Mouse (Mus musculus): ENCODE measurements around the gene Bfsp2. TPM values are rescaled to one million over a fixed set of nuclear protein-coding genes. Genes with fewer than 3 reads are reported as not detected.
A peak's percentile ranks its signal among the peaks of the same experiment; 100 is the strongest.

Gene Bfsp2
- polyA plus RNA-seq, 1 experiment from 2014 or later, result 0.60 TPM

- Histone ChIP-seq H3K27me3 (ENCODE audit: control insufficient read depth, insufficient read depth, low read length) (no peaks in the 10 kb centered on the region; the same call in 1 of the 2 replicates), H3K4me3 (ENCODE audit: low read depth, low read length) (no peak overlapping the region), H3K27ac (ENCODE audit: low read depth, low read length) (no peak overlapping the region), H3K9me3 (replicated peaks; ENCODE audit: control insufficient read depth, low read length) (no peaks in the 10 kb centered on the region), H3K4me1 (ENCODE audit: control insufficient read depth, insufficient read depth, low read length) (no peaks in the 10 kb centered on the region), H3K9ac (ENCODE audit: low read depth, low read length) (no peak overlapping the region), H3K36me3 (ENCODE audit: control insufficient read depth, insufficient read depth, low read length) (no peaks in the 10 kb centered on the region), H3K4me2 (no peak overlapping the region)
- ATAC-seq (replicated peaks; ENCODE audit: insufficient number of reproducible peaks, low FRiP score, low TSS enrichment), result no peak
- 54% methylated on average over 2 of the region's 2 CpGs for WGBS (ENCODE audit: insufficient replicate concordance)
Measured at GRCm38 (mm10) chr9:103459839-103460238, 20.4 kb downstream of the Bfsp2 start.

GRCm38 (mm10) chr9:103459307-103459706 lies 20.9 kb downstream of the Bfsp2 start:
- Histone ChIP-seq H3K27ac (ENCODE audit: low read depth, low read length) (no peak overlapping the region), H3K36me3 (ENCODE audit: control insufficient read depth, insufficient read depth, low read length) (no peaks in the 10 kb centered on the region)
- 88% methylated on average over 1 of the region's 1 CpGs for WGBS (ENCODE audit: insufficient replicate concordance)

GRCm38 (mm10) chr9:103449651-103450050 lies 30.6 kb downstream of the Bfsp2 start:
- no peak overlapping the region for H3K9ac ChIP-seq (ENCODE audit: low read depth, low read length)
- H3K27ac ChIP-seq (ENCODE audit: low read depth, low read length), result no peak overlapping the region
- no peaks in the 10 kb centered on the region; the same call in 1 of the 2 replicates for H3K36me3 ChIP-seq (ENCODE audit: control insufficient read depth, insufficient read depth, low read length)
- no peak overlapping the region for H3K4me3 ChIP-seq (ENCODE audit: low read depth, low read length)
- H3K9me3 ChIP-seq (replicated peaks; ENCODE audit: control insufficient read depth, low read length), result no peaks in the 10 kb centered on the region
- ATAC-seq (replicated peaks; ENCODE audit: insufficient number of reproducible peaks, low FRiP score, low TSS enrichment), result no peak
- H3K27me3 ChIP-seq (ENCODE audit: control insufficient read depth, insufficient read depth, low read length), result no peaks in the 10 kb centered on the region
- WGBS (ENCODE audit: insufficient replicate concordance), result 65% methylated on average over 6 of the region's 6 CpGs
- no peak overlapping the region for H3K4me2 ChIP-seq
- no peaks in the 10 kb centered on the region for H3K4me1 ChIP-seq (ENCODE audit: control insufficient read depth, insufficient read depth, low read length)

More at GRCm38 (mm10) chr9:103459307-103459706, 20.9 kb downstream of the Bfsp2 start:
- no peaks in the 10 kb centered on the region; the same call in 1 of the 2 replicates for H3K27me3 ChIP-seq (ENCODE audit: control insufficient read depth, insufficient read depth, low read length)
- H3K4me1 ChIP-seq (ENCODE audit: control insufficient read depth, insufficient read depth, low read length), result no peaks in the 10 kb centered on the region
- no peak overlapping the region for H3K9ac ChIP-seq (ENCODE audit: low read depth, low read length)
- H3K4me3 ChIP-seq (ENCODE audit: low read depth, low read length), result no peak overlapping the region
- H3K4me2 ChIP-seq, result no peak overlapping the region
- H3K9me3 ChIP-seq (replicated peaks; ENCODE audit: control insufficient read depth, low read length), result no peaks in the 10 kb centered on the region
- no peak for ATAC-seq (replicated peaks; ENCODE audit: insufficient number of reproducible peaks, low FRiP score, low TSS enrichment)

- ATAC-seq (replicated peaks; ENCODE audit: insufficient number of reproducible peaks, low FRiP score, low TSS enrichment), result no peak
- no peak overlapping the region for H3K9ac ChIP-seq (ENCODE audit: low read depth, low read length)
- H3K4me3 ChIP-seq (ENCODE audit: low read depth, low read length), result no peak overlapping the region
- H3K36me3 ChIP-seq (ENCODE audit: control insufficient read depth, insufficient read depth, low read length), result no peaks in the 10 kb centered on the region; the same call in 1 of the 2 replicates
- 71% methylated on average over 7 of the region's 7 CpGs for WGBS (ENCODE audit: insufficient replicate concordance)
- H3K27ac ChIP-seq (ENCODE audit: low read depth, low read length), result no peak overlapping the region
- no peaks in the 10 kb centered on the region for H3K9me3 ChIP-seq (replicated peaks; ENCODE audit: control insufficient read depth, low read length)
- no peak overlapping the region for H3K4me2 ChIP-seq
- no peaks in the 10 kb centered on the region for H3K27me3 ChIP-seq (ENCODE audit: control insufficient read depth, insufficient read depth, low read length)
- H3K4me1 ChIP-seq (ENCODE audit: control insufficient read depth, insufficient read depth, low read length), result no peaks in the 10 kb centered on the region
Measured at GRCm38 (mm10) chr9:103449092-103449491, 31.1 kb downstream of the Bfsp2 start.

GRCm38 (mm10) chr9:103444656-103445055 lies 35.6 kb downstream of the Bfsp2 start:
- ATAC-seq (replicated peaks; ENCODE audit: insufficient number of reproducible peaks, low FRiP score, low TSS enrichment), result no peak
- 83% methylated on average over 5 of the region's 5 CpGs for WGBS (ENCODE audit: insufficient replicate concordance)
- Histone ChIP-seq H3K36me3 (ENCODE audit: control insufficient read depth, insufficient read depth, low read length) (no peaks in the 10 kb centered on the region; the same call in 1 of the 2 replicates), H3K4me1 (ENCODE audit: control insufficient read depth, insufficient read depth, low read length) (peaks cover 12% of the 10 kb centered on the region), H3K4me2 (no peak overlapping the region), H3K27ac (ENCODE audit: low read depth, low read length) (no peak overlapping the region), H3K9me3 (replicated peaks; ENCODE audit: control insufficient read depth, low read length) (no peaks in the 10 kb centered on the region), H3K27me3 (ENCODE audit: control insufficient read depth, insufficient read depth, low read length) (no peaks in the 10 kb centered on the region), H3K4me3 (ENCODE audit: low read depth, low read length) (no peak overlapping the region), H3K9ac (ENCODE audit: low read depth, low read length) (no peak overlapping the region)

GRCm38 (mm10) chr9:103443824-103444185 lies 36.4 kb downstream of the Bfsp2 start:
- no peaks in the 10 kb centered on the region; the same call in 1 of the 2 replicates for H3K36me3 ChIP-seq (ENCODE audit: control insufficient read depth, insufficient read depth, low read length)
- no peak overlapping the region for H3K9ac ChIP-seq (ENCODE audit: low read depth, low read length)
- WGBS (ENCODE audit: insufficient replicate concordance), result 75% methylated on average over 7 of the region's 7 CpGs

GRCm38 (mm10) chr9:103443121-103443823 lies 36.9 kb downstream of the Bfsp2 start:
- Histone ChIP-seq H3K27ac (ENCODE audit: low read depth, low read length) (peak overlapping the region; percentile 24; the same call in 1 of the 2 replicates), H3K36me3 (ENCODE audit: control insufficient read depth, insufficient read depth, low read length) (no peaks in the 10 kb centered on the region; the same call in 1 of the 2 replicates), H3K4me3 (ENCODE audit: low read depth, low read length) (no peak overlapping the region), H3K4me2 (no peak overlapping the region), H3K4me1 (ENCODE audit: control insufficient read depth, insufficient read depth, low read length) (peaks cover 15% of the 10 kb centered on the region), H3K9me3 (replicated peaks; ENCODE audit: control insufficient read depth, low read length) (no peaks in the 10 kb centered on the region), H3K9ac (ENCODE audit: low read depth, low read length) (no peak overlapping the region), H3K27me3 (ENCODE audit: control insufficient read depth, insufficient read depth, low read length) (no peaks in the 10 kb centered on the region)
- WGBS (ENCODE audit: insufficient replicate concordance), result 44% methylated on average over 13 of the region's 13 CpGs
- no peak for ATAC-seq (replicated peaks; ENCODE audit: insufficient number of reproducible peaks, low FRiP score, low TSS enrichment)

More at GRCm38 (mm10) chr9:103443824-103444185, 36.4 kb downstream of the Bfsp2 start:
- Histone ChIP-seq H3K4me2 (no peak overlapping the region), H3K4me3 (ENCODE audit: low read depth, low read length) (no peak overlapping the region), H3K9me3 (replicated peaks; ENCODE audit: control insufficient read depth, low read length) (no peaks in the 10 kb centered on the region), H3K4me1 (ENCODE audit: control insufficient read depth, insufficient read depth, low read length) (peaks cover 12% of the 10 kb centered on the region), H3K27ac (ENCODE audit: low read depth, low read length) (peak overlapping the region; percentile 24; the same call in 1 of the 2 replicates), H3K27me3 (ENCODE audit: control insufficient read depth, insufficient read depth, low read length) (no peaks in the 10 kb centered on the region)
- ATAC-seq (replicated peaks; ENCODE audit: insufficient number of reproducible peaks, low FRiP score, low TSS enrichment), result no peak

- Histone ChIP-seq H3K9me3 (replicated peaks; ENCODE audit: control insufficient read depth, low read length) (no peaks in the 10 kb centered on the region), H3K4me1 (ENCODE audit: control insufficient read depth, insufficient read depth, low read length) (peaks cover 21% of the 10 kb centered on the region), H3K4me3 (ENCODE audit: low read depth, low read length) (no peak overlapping the region), H3K27me3 (ENCODE audit: control insufficient read depth, insufficient read depth, low read length) (no peaks in the 10 kb centered on the region), H3K9ac (ENCODE audit: low read depth, low read length) (no peak overlapping the region), H3K27ac (ENCODE audit: low read depth, low read length) (no peak overlapping the region), H3K4me2 (no peak overlapping the region; the same call in 1 of the 2 replicates), H3K36me3 (ENCODE audit: control insufficient read depth, insufficient read depth, low read length) (no peaks in the 10 kb centered on the region; the same call in 1 of the 2 replicates)
- ATAC-seq (replicated peaks; ENCODE audit: insufficient number of reproducible peaks, low FRiP score, low TSS enrichment), result no peak
- WGBS (ENCODE audit: insufficient replicate concordance), result 46% methylated on average over 3 of the region's 3 CpGs
Measured at GRCm38 (mm10) chr9:103440597-103440996, 39.6 kb downstream of the Bfsp2 start.

GRCm38 (mm10) chr9:103437104-103437503 lies 43.1 kb downstream of the Bfsp2 start:
- no peak for ATAC-seq (replicated peaks; ENCODE audit: insufficient number of reproducible peaks, low FRiP score, low TSS enrichment)
- Histone ChIP-seq H3K4me1 (ENCODE audit: control insufficient read depth, insufficient read depth, low read length) (peaks cover 29% of the 10 kb centered on the region), H3K27ac (ENCODE audit: low read depth, low read length) (no peak overlapping the region)

More at GRCm38 (mm10) chr9:103437104-103437503, 43.1 kb downstream of the Bfsp2 start:
- Histone ChIP-seq H3K27me3 (ENCODE audit: control insufficient read depth, insufficient read depth, low read length) (no peaks in the 10 kb centered on the region), H3K4me2 (no peak overlapping the region), H3K4me3 (ENCODE audit: low read depth, low read length) (no peak overlapping the region), H3K36me3 (ENCODE audit: control insufficient read depth, insufficient read depth, low read length) (no peaks in the 10 kb centered on the region), H3K9ac (ENCODE audit: low read depth, low read length) (no peak overlapping the region), H3K9me3 (replicated peaks; ENCODE audit: control insufficient read depth, low read length) (no peaks in the 10 kb centered on the region)
- 69% methylated on average over 5 of the region's 5 CpGs for WGBS (ENCODE audit: insufficient replicate concordance)
